Mouse (Mus musculus): ENCODE results near the gene Bcl2l12. TPM values are rescaled to one million over a fixed set of nuclear protein-coding genes. Genes with fewer than 3 reads are reported as not detected.
"Not testable (repeated sequence)": the region's sequence is repeated elsewhere in the genome, so short reads cannot be mapped to it uniquely, and the experiment has no call there.

Gene Bcl2l12
- 10 to 100 TPM; 20.1 to 20.3 TPM for total RNA-seq (2021)
- polyA plus RNA-seq (2012; rRNA removed) = 40.4 and 50.3 TPM in 2 replicates
- long read RNA-seq, transcript Bcl2l12-201 (7 exons, 1,075 nt) = major isoform, 7 of 14 reads
- long read RNA-seq, partial matches to known transcripts = 4 of 14 reads
- long read RNA-seq, other reads (novel, unspliced or antisense) = 3 of 14 reads

- peak; percentile 84 for DNase-seq
Observed at GRCm38 (mm10) chr7:44998501-44998955, at the start of gene Bcl2l12. Gene Bcl2l12 (minus strand): TSS chr7:44998712.

- no peak for DNase-seq
Observed at GRCm38 (mm10) chr7:45047491-45047890, 49.0 kb upstream of the Bcl2l12 start.

GRCm38 (mm10) chr7:45046853-45047350, 48.4 kb upstream of the Bcl2l12 start:
- DNase-seq = no peak

GRCm38 (mm10) chr7:45045741-45046140, 47.2 kb upstream of the Bcl2l12 start:
- no peak for DNase-seq

- DNase-seq = no peak
Observed at GRCm38 (mm10) chr7:45043307-45043706, 44.8 kb upstream of the Bcl2l12 start.

GRCm38 (mm10) chr7:45040851-45041250, 42.3 kb upstream of the Bcl2l12 start:
- DNase-seq = no peak

- no peak for DNase-seq
Observed at GRCm38 (mm10) chr7:45038411-45038810, 39.9 kb upstream of the Bcl2l12 start.

GRCm38 (mm10) chr7:45037720-45038361, 39.3 kb upstream of the Bcl2l12 start:
- peak; percentile 68 for DNase-seq

- DNase-seq = no peak
Observed at GRCm38 (mm10) chr7:45036702-45037101, 38.2 kb upstream of the Bcl2l12 start.

GRCm38 (mm10) chr7:45035631-45036030, 37.1 kb upstream of the Bcl2l12 start:
- no peak for DNase-seq

GRCm38 (mm10) chr7:45033722-45034359, 35.3 kb upstream of the Bcl2l12 start:
- DNase-seq = no peak

- DNase-seq = no peak
Observed at GRCm38 (mm10) chr7:45030857-45031256, 32.3 kb upstream of the Bcl2l12 start.

GRCm38 (mm10) chr7:45029995-45030394, 31.5 kb upstream of the Bcl2l12 start:
- DNase-seq = no peak

- DNase-seq = no peak
Observed at GRCm38 (mm10) chr7:45028351-45028750, 29.8 kb upstream of the Bcl2l12 start.

GRCm38 (mm10) chr7:45027761-45028160, 29.2 kb upstream of the Bcl2l12 start:
- no peak for DNase-seq

GRCm38 (mm10) chr7:45026256-45026655, 27.7 kb upstream of the Bcl2l12 start:
- DNase-seq = no peak

GRCm38 (mm10) chr7:45025601-45026220, 27.2 kb upstream of the Bcl2l12 start:
- DNase-seq = peak; percentile 85

- peak; percentile 52 for DNase-seq
Observed at GRCm38 (mm10) chr7:45024281-45025248, 26.1 kb upstream of the Bcl2l12 start.

- DNase-seq = not testable (repeated sequence)
Observed at GRCm38 (mm10) chr7:45023711-45024110, 25.2 kb upstream of the Bcl2l12 start.

GRCm38 (mm10) chr7:45020225-45020624, 21.7 kb upstream of the Bcl2l12 start:
- no peak for DNase-seq

GRCm38 (mm10) chr7:45019031-45019571, 20.6 kb upstream of the Bcl2l12 start:
- DNase-seq = peak; percentile 84

Measured in adrenal gland, adult 2 months (tissue).